Mouse (Mus musculus): ENCODE measurements at regions not wholly inside any gene's neighbourhood (a gene's known extent, or its start where the extent isn't known, plus 50 kb on each side); places are given as distances from the start of the nearest gene placed in this dataset.

DNA sequence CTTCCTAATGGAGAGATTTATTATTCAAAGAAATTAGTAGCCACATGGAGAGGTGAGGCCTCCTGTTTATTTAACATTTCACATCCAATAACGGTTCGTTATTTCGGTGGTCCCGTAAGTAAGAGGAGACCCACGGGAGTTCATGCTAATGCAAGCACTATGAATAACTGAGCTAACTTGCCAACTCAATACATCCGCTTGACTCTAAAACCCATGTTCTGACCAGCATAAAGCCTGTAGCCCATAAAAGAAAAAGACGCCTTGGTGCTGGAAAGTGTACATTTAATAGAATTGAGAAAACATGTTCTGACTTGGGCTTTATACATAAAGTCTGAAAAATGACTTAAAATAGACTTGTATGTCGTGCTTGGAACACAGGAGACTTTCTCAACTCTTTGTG is 198.1 kb upstream of the Dkk2 start:
- H3K4me2 ChIP-seq (replicated peaks; ENCODE audit: low read depth, low read length): no peak overlapping the region
- peaks cover 4% of the 10 kb centered on the region; the same call in 1 of the 2 replicates for H3K9me3 ChIP-seq (ENCODE audit: control insufficient read depth, low read length)
- 77% methylated on average over 8 of the region's 8 CpGs for WGBS
- no peak overlapping the region for H3K9ac ChIP-seq (ENCODE audit: low read depth, low read length)
- no peak for ATAC-seq (ENCODE audit: low FRiP score, low TSS enrichment)
- no peaks in the 10 kb centered on the region for H3K27me3 ChIP-seq (ENCODE audit: control insufficient read depth, insufficient read depth, low read length)
- H3K4me3 ChIP-seq (ENCODE audit: low read length): no peak overlapping the region
- H3K27ac ChIP-seq (ENCODE audit: low read depth, low read length): no peak overlapping the region
- no peaks in the 10 kb centered on the region for H3K36me3 ChIP-seq (ENCODE audit: control insufficient read depth, insufficient read depth, low read length)
- no peaks in the 10 kb centered on the region for H3K4me1 ChIP-seq (ENCODE audit: control insufficient read depth, insufficient read depth, low read length)

DNA sequence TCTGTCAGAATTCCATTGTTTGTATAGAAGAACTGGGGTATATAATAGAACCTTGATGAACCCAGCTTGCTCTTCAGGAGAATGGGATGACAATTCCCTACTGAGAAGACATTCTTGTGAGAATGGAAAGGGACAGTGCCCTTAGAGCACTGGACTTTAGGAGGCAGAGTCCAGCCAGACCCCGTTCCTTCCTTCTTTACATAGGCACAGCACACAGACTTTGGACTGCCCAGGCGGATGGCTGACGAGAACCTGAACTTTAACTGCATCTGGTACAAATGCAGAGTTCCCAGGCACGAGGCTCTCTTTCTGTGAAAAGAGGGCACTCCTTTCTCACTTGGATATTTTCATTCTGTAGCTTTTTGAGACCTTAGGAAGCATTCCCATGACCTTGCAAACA is 197.4 kb upstream of the Dkk2 start:
- WGBS: 83% methylated on average over 4 of the region's 4 CpGs
- no peak overlapping the region for H3K4me3 ChIP-seq (ENCODE audit: low read length)
- no peak for ATAC-seq (ENCODE audit: low FRiP score, low TSS enrichment)
- H3K9ac ChIP-seq (ENCODE audit: low read depth, low read length): no peak overlapping the region
- no peak overlapping the region for H3K4me2 ChIP-seq (replicated peaks; ENCODE audit: low read depth, low read length)
- no peaks in the 10 kb centered on the region for H3K27me3 ChIP-seq (ENCODE audit: control insufficient read depth, insufficient read depth, low read length)
- H3K27ac ChIP-seq (ENCODE audit: low read depth, low read length): no peak overlapping the region
- no peaks in the 10 kb centered on the region for H3K36me3 ChIP-seq (ENCODE audit: control insufficient read depth, insufficient read depth, low read length)
- no peaks in the 10 kb centered on the region for H3K4me1 ChIP-seq (ENCODE audit: control insufficient read depth, insufficient read depth, low read length)
- peaks cover 4% of the 10 kb centered on the region; the same call in 1 of the 2 replicates for H3K9me3 ChIP-seq (ENCODE audit: control insufficient read depth, low read length)

DNA sequence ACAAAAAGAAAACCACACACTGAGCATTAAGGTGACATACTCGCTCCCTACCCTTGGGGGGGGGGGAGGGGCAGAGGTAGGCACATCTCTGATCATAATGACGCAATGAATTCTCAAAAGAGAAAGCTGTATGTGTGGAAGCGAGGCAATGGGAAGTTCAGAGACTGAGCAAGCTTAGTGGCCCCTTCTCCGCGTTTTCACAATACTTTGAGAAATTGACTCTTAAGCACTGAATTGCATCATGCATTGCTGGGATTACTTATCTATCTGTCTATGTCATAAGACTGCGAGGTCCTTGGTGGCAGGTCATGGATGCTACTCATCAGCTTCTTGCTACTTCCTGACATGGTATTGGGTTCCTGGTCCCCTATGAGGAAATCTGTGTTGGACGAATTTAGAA is 193.2 kb upstream of the Dkk2 start:
- H3K27me3 ChIP-seq (ENCODE audit: control insufficient read depth, insufficient read depth, low read length): no peaks in the 10 kb centered on the region
- H3K9ac ChIP-seq (ENCODE audit: low read depth, low read length): no peak overlapping the region
- no peaks in the 10 kb centered on the region for H3K9me3 ChIP-seq (ENCODE audit: control insufficient read depth, low read length)
- no peak for ATAC-seq (ENCODE audit: low FRiP score, low TSS enrichment)
- WGBS: 88% methylated on average over 7 of the region's 7 CpGs
- no peak overlapping the region for H3K4me2 ChIP-seq (replicated peaks; ENCODE audit: low read depth, low read length)
- no peak overlapping the region for H3K27ac ChIP-seq (ENCODE audit: low read depth, low read length)
- no peaks in the 10 kb centered on the region for H3K36me3 ChIP-seq (ENCODE audit: control insufficient read depth, insufficient read depth, low read length)
- no peaks in the 10 kb centered on the region for H3K4me1 ChIP-seq (ENCODE audit: control insufficient read depth, insufficient read depth, low read length)
- no peak overlapping the region for H3K4me3 ChIP-seq (ENCODE audit: low read length)

DNA sequence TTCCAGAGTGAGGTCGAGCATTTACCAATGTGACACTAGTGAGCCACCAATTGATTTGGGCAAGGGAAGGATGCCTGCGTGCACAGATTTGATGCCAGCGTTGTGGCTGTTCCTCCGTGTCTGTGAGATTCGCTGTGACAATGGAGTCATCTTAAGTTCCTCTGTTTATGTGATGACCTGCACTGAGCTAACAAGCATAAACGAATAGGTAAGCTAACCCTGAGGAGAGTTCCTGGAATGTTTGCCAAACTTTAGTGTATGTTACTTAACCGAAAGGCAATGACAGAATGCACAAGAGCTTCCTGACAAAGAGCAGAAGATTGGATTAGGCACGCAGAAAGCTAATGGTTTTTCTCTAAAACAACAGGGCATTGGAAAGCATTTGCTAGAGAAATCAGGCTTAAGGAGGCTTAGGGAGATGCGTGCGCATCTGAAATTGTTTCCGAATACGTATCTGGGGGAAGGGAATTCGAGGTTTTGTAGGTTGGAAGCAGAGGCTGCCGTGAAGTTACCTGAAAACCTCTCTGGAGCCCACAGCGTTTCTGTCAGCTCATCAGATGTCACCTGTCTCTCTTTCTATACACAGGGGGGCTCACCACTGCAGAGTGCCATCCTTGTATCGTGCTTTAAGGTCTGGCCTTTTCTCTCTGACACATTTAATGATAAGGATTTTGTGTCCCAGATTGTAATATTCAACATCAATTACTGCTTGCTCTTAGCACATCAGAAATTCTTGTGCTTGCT is 191.9 kb upstream of the Dkk2 start:
- H3K27me3 ChIP-seq (ENCODE audit: control insufficient read depth, insufficient read depth, low read length): no peaks in the 10 kb centered on the region
- H3K9ac ChIP-seq (ENCODE audit: low read depth, low read length): no peak overlapping the region
- H3K36me3 ChIP-seq (ENCODE audit: control insufficient read depth, insufficient read depth, low read length): no peaks in the 10 kb centered on the region
- ATAC-seq (ENCODE audit: low FRiP score, low TSS enrichment): no peak
- H3K9me3 ChIP-seq (ENCODE audit: control insufficient read depth, low read length): no peaks in the 10 kb centered on the region
- WGBS: 79% methylated on average over 16 of the region's 16 CpGs
- H3K27ac ChIP-seq (ENCODE audit: low read depth, low read length): no peak overlapping the region
- no peaks in the 10 kb centered on the region for H3K4me1 ChIP-seq (ENCODE audit: control insufficient read depth, insufficient read depth, low read length)
- no peak overlapping the region for H3K4me2 ChIP-seq (replicated peaks; ENCODE audit: low read depth, low read length)
- no peak overlapping the region for H3K4me3 ChIP-seq (ENCODE audit: low read length)

DNA sequence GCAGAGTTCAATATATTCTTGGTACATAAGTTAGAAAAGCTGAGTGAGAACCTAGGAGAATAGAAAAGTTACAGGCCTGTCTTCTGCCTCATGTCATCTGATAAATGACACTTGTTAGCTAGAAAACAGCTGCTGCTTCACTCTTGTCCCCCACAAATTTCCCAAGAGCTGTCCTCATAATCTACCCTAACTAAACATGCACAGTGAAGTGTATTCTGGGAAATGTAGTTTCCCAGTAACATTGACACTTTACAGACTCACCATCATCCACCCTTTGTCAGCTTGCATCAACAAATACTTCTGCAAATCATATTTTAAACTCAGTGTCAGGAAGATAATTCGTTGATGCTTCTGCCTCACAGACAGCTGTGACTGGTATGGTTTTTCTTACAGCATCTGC is 190.0 kb upstream of the Dkk2 start:
- WGBS: 65% methylated on average over 1 of the region's 1 CpGs
- H3K4me2 ChIP-seq (replicated peaks; ENCODE audit: low read depth, low read length): no peak overlapping the region

DNA sequence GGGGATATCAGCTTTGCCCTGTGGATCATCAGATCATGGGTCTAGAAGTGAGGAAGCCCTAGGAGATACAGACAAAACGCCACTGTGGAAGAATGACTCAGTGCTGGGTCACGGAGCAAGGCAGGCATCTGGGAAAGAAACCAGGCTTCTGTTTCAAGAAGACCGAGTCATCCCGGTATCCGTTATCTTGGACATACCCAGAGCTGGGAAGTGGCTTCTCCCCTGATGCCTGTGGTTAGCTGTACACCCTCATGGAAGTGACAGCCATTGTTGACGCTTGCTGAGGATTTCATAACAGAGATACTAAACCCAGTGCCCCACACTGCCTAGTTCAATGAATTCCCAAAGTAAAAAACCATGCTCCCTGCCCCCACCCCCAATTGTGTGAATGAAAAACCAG is 171.6 kb upstream of the Dkk2 start:
- ATAC-seq (ENCODE audit: low FRiP score, low TSS enrichment): no peak
- Histone ChIP-seq H3K4me3 (ENCODE audit: low read length) (no peak overlapping the region), H3K4me2 (replicated peaks; ENCODE audit: low read depth, low read length) (no peak overlapping the region), H3K27me3 (ENCODE audit: control insufficient read depth, insufficient read depth, low read length) (no peaks in the 10 kb centered on the region), H3K27ac (ENCODE audit: low read depth, low read length) (no peak overlapping the region), H3K36me3 (ENCODE audit: control insufficient read depth, insufficient read depth, low read length) (no peaks in the 10 kb centered on the region), H3K9me3 (ENCODE audit: control insufficient read depth, low read length) (no peaks in the 10 kb centered on the region), H3K9ac (ENCODE audit: low read depth, low read length) (no peak overlapping the region), H3K4me1 (ENCODE audit: control insufficient read depth, insufficient read depth, low read length) (no peaks in the 10 kb centered on the region)
- 87% methylated on average over 6 of the region's 6 CpGs for WGBS

More for the DNA sequence above, 190.0 kb upstream of the Dkk2 start:
- no peaks in the 10 kb centered on the region for H3K36me3 ChIP-seq (ENCODE audit: control insufficient read depth, insufficient read depth, low read length)
- H3K9me3 ChIP-seq (ENCODE audit: control insufficient read depth, low read length): no peaks in the 10 kb centered on the region
- no peak overlapping the region for H3K9ac ChIP-seq (ENCODE audit: low read depth, low read length)
- no peak for ATAC-seq (ENCODE audit: low FRiP score, low TSS enrichment)
- H3K27me3 ChIP-seq (ENCODE audit: control insufficient read depth, insufficient read depth, low read length): no peaks in the 10 kb centered on the region
- no peaks in the 10 kb centered on the region for H3K4me1 ChIP-seq (ENCODE audit: control insufficient read depth, insufficient read depth, low read length)
- H3K4me3 ChIP-seq (ENCODE audit: low read length): no peak overlapping the region
- no peak overlapping the region for H3K27ac ChIP-seq (ENCODE audit: low read depth, low read length)

DNA sequence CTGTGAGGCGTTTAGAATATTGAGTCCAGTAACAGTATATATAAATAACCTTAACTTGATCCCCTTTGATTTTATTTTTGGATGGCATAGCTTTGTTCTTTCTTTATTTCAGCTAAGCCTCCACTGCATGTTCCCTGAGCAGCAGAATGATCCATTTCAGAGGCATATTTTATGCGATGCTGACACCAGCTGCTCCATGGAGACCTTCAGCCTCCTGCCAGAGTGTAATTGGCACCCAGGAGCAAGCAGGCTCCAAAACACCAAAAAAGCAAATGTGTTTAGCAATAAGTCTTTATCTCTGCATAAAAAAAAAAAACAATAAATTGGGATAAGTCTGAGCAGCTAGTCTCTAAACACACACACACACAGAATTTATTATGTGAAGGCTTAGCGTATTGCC is 170.7 kb upstream of the Dkk2 start:
- Histone ChIP-seq H3K27me3 (ENCODE audit: control insufficient read depth, insufficient read depth, low read length) (no peaks in the 10 kb centered on the region), H3K36me3 (ENCODE audit: control insufficient read depth, insufficient read depth, low read length) (no peaks in the 10 kb centered on the region), H3K4me3 (ENCODE audit: low read length) (no peak overlapping the region), H3K9ac (ENCODE audit: low read depth, low read length) (no peak overlapping the region), H3K9me3 (ENCODE audit: control insufficient read depth, low read length) (no peaks in the 10 kb centered on the region), H3K4me1 (ENCODE audit: control insufficient read depth, insufficient read depth, low read length) (no peaks in the 10 kb centered on the region), H3K4me2 (replicated peaks; ENCODE audit: low read depth, low read length) (no peak overlapping the region), H3K27ac (ENCODE audit: low read depth, low read length) (no peak overlapping the region)
- WGBS: 81% methylated on average over 3 of the region's 3 CpGs
- ATAC-seq (ENCODE audit: low FRiP score, low TSS enrichment): no peak

DNA sequence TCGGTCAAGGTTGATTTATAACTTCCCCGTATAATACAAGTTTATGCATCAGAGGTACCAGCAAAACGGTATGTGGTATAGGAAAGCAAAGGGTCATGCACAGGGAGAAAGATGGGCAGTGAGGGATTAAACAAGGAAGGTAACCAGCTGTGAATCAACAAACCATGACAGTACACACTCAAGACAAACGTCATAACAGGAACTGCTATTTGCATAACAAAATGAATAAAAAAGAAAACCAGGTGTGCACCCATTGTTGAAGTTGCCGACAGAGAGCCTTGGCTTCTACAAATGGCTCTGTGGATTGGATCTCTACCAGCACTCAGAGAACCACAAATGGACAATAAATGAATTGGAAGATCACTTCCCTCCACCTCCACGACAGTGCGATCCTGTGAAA is 170.1 kb upstream of the Dkk2 start:
- no peak for ATAC-seq (ENCODE audit: low FRiP score, low TSS enrichment)
- no peaks in the 10 kb centered on the region for H3K9me3 ChIP-seq (ENCODE audit: control insufficient read depth, low read length)
- H3K9ac ChIP-seq (ENCODE audit: low read depth, low read length): no peak overlapping the region
- 77% methylated on average over 7 of the region's 7 CpGs for WGBS
- H3K27me3 ChIP-seq (ENCODE audit: control insufficient read depth, insufficient read depth, low read length): no peaks in the 10 kb centered on the region
- H3K36me3 ChIP-seq (ENCODE audit: control insufficient read depth, insufficient read depth, low read length): no peaks in the 10 kb centered on the region
- no peaks in the 10 kb centered on the region for H3K4me1 ChIP-seq (ENCODE audit: control insufficient read depth, insufficient read depth, low read length)
- H3K4me2 ChIP-seq (replicated peaks; ENCODE audit: low read depth, low read length): no peak overlapping the region
- no peak overlapping the region for H3K27ac ChIP-seq (ENCODE audit: low read depth, low read length)
- H3K4me3 ChIP-seq (ENCODE audit: low read length): no peak overlapping the region

DNA sequence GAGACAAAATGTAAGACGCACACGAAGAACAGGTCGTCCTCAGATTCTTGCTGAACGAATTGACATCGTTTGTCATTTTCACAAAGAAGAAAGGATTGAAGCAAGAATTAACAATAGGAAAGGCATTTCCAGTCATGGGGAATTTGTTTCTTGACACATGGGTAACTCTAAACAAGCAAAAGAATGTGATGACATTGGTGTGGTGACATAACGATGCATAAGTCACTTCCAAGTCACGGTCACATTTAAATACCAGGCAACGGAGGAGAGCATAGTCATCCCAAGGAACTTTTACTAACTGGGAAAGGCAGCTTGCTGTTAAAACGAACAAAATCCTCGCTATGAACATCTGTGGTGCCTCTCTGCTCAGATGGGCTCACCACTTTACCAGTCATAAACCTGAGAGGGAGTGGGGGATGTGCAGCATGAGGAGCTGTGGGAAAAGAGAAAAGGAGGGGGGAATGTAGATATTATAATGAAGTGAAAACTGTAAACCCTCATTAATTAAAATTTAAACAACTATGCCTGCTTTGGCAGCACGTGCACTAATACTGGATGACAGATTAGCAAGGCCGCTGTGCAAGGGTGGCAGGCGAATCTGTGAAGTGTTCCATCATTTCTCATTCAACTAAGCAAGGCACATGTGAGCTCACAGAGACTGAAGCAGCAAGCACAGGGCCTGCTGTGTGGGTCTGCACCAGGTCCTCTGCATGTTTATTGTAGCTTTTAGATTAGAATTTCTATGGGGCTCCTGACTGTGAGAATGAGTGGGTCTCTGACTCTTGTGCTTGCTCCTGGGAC is 167.2 kb upstream of the Dkk2 start:
- 85% methylated on average over 13 of the region's 13 CpGs for WGBS
- Histone ChIP-seq H3K4me2 (replicated peaks; ENCODE audit: low read depth, low read length) (no peak overlapping the region), H3K9ac (ENCODE audit: low read depth, low read length) (no peak overlapping the region), H3K27me3 (ENCODE audit: control insufficient read depth, insufficient read depth, low read length) (no peaks in the 10 kb centered on the region), H3K27ac (ENCODE audit: low read depth, low read length) (no peak overlapping the region), H3K36me3 (ENCODE audit: control insufficient read depth, insufficient read depth, low read length) (no peaks in the 10 kb centered on the region), H3K4me1 (ENCODE audit: control insufficient read depth, insufficient read depth, low read length) (no peaks in the 10 kb centered on the region), H3K4me3 (ENCODE audit: low read length) (no peak overlapping the region), H3K9me3 (ENCODE audit: control insufficient read depth, low read length) (no peaks in the 10 kb centered on the region)
- no peak for ATAC-seq (ENCODE audit: low FRiP score, low TSS enrichment)

Data from kidney, embryonic 14.5 days (tissue).